Mouse (Mus musculus): Measurements from ENCODE around the gene Mnat1.
A peak's percentile ranks its signal among the peaks of the same experiment; 100 is the strongest.

Mnat1 gene

GRCm38 (mm10) chr12:73228427-73228826, 104.9 kb downstream of the Mnat1 start:
- no peak for DNase-seq (ENCODE audit: extremely low read depth, low read depth, low spot score)

- DNase-seq (ENCODE audit: extremely low read depth, low read depth, low spot score), result no peak
Measured at GRCm38 (mm10) chr12:73230196-73230595, 106.7 kb downstream of the Mnat1 start.

- no peak for DNase-seq (ENCODE audit: extremely low read depth, low read depth, low spot score)
Measured at GRCm38 (mm10) chr12:73231552-73231951, 108.0 kb downstream of the Mnat1 start.

GRCm38 (mm10) chr12:73232586-73232985, 109.1 kb downstream of the Mnat1 start:
- DNase-seq (ENCODE audit: extremely low read depth, low read depth, low spot score), result no peak

- no peak for DNase-seq (ENCODE audit: extremely low read depth, low read depth, low spot score)
Measured at GRCm38 (mm10) chr12:73241960-73242359, 118.4 kb downstream of the Mnat1 start.

GRCm38 (mm10) chr12:73245687-73246086, 122.2 kb downstream of the Mnat1 start:
- peak; percentile 90 for DNase-seq (ENCODE audit: extremely low read depth, low read depth, low spot score)

GRCm38 (mm10) chr12:73255006-73255405, 131.5 kb downstream of the Mnat1 start:
- no peak for DNase-seq (ENCODE audit: extremely low read depth, low read depth, low spot score)

- no peak for DNase-seq (ENCODE audit: extremely low read depth, low read depth, low spot score)
Measured at GRCm38 (mm10) chr12:73259269-73259668, 135.8 kb downstream of the Mnat1 start.

GRCm38 (mm10) chr12:73260339-73260738, 136.8 kb downstream of the Mnat1 start:
- DNase-seq (ENCODE audit: extremely low read depth, low read depth, low spot score), result no peak

GRCm38 (mm10) chr12:73265381-73265978, 142.0 kb downstream of the Mnat1 start:
- no peak for DNase-seq (ENCODE audit: extremely low read depth, low read depth, low spot score)

GRCm38 (mm10) chr12:73266597-73266996, 143.1 kb downstream of the Mnat1 start:
- no peak for DNase-seq (ENCODE audit: extremely low read depth, low read depth, low spot score)

GRCm38 (mm10) chr12:73268497-73268896, 145.0 kb downstream of the Mnat1 start:
- DNase-seq (ENCODE audit: extremely low read depth, low read depth, low spot score), result no peak

GRCm38 (mm10) chr12:73269531-73269930, 146.0 kb downstream of the Mnat1 start:
- DNase-seq (ENCODE audit: extremely low read depth, low read depth, low spot score), result no peak

GRCm38 (mm10) chr12:73269933-73270332, 146.4 kb downstream of the Mnat1 start:
- no peak for DNase-seq (ENCODE audit: extremely low read depth, low read depth, low spot score)

- no peak for DNase-seq (ENCODE audit: extremely low read depth, low read depth, low spot score)
Measured at GRCm38 (mm10) chr12:73274921-73275320, 151.4 kb downstream of the Mnat1 start.

GRCm38 (mm10) chr12:73286287-73287092, 163.0 kb downstream of the Mnat1 start, which contains the start of the genes Trmt5 and Slc38a6:
Gene Trmt5 (minus strand): TSS chr12:73286710.
Gene Slc38a6 (plus strand): TSS chr12:73286779.
- no peak for DNase-seq (ENCODE audit: extremely low read depth, low read depth, low spot score)

GRCm38 (mm10) chr12:73287609-73288008, 164.1 kb downstream of the Mnat1 start:
- DNase-seq (ENCODE audit: extremely low read depth, low read depth, low spot score), result no peak

GRCm38 (mm10) chr12:73288626-73289025, 165.1 kb downstream of the Mnat1 start:
- no peak for DNase-seq (ENCODE audit: extremely low read depth, low read depth, low spot score)

GRCm38 (mm10) chr12:73294884-73295283, 171.4 kb downstream of the Mnat1 start:
- DNase-seq (ENCODE audit: extremely low read depth, low read depth, low spot score), result no peak

- DNase-seq (ENCODE audit: extremely low read depth, low read depth, low spot score), result no peak
Measured at GRCm38 (mm10) chr12:73295505-73296140, 172.1 kb downstream of the Mnat1 start.

GRCm38 (mm10) chr12:73298621-73299020, 175.1 kb downstream of the Mnat1 start:
- no peak for DNase-seq (ENCODE audit: extremely low read depth, low read depth, low spot score)

GRCm38 (mm10) chr12:73300531-73300930, 177.0 kb downstream of the Mnat1 start:
- no peak for DNase-seq (ENCODE audit: extremely low read depth, low read depth, low spot score)
